In genomic region chr17:7456939-7457338, GRCm38 (mm10) we compare ENCODE assay signal across 27 mouse cellular contexts.
A peak's percentile ranks its signal among the peaks of the same experiment; 100 is the strongest.
DNase-seq lines count a peak whose midpoint lies in the region; ATAC-seq and TF ChIP-seq lines count a peak whose summit lies in the region.
"Had no signal": no experiment of that assay in that cellular context is flagged by ENCODE, and none has a peak within 500 bp of the region (broad histone marks: within the 10 kb centered on the region; RNA-seq: fewer than 3 reads in every experiment).

No protein-coding gene starts in this region.

- no peaks in the 10 kb centered on the region for H3K9me3 ChIP-seq in heart, embryonic 10.5 days
- no peaks in the 10 kb centered on the region for H3K9me3 ChIP-seq in embryonic facial prominence, embryonic 13.5 days
- H3K9me3 ChIP-seq in lung, postnatal 0 days (ENCODE audit: low read length), result no peaks in the 10 kb centered on the region
- H3K9me3 ChIP-seq: heart, embryonic 13.5 days; kidney, embryonic 15.5 days; liver, embryonic 13.5 days; neural tube, embryonic 15.5 days had no signal

- no peak for TF ChIP-seq EP300 in lung, postnatal 0 days (IDR thresholded peaks at IDR 0.05)

- H3K4me1 ChIP-seq in heart, embryonic 10.5 days, result peaks cover 6% of the 10 kb centered on the region; the same call in 1 of the 2 replicates
- H3K4me1 ChIP-seq in embryonic facial prominence, embryonic 13.5 days, result peaks cover 7% of the 10 kb centered on the region
- H3K4me1 ChIP-seq in lung, postnatal 0 days (ENCODE audit: insufficient read depth, low read depth, low read length), result no peaks in the 10 kb centered on the region
- H3K4me1 ChIP-seq in kidney, adult 2 months (ENCODE audit: control insufficient read depth, insufficient read depth, low read length), result no peaks in the 10 kb centered on the region
- H3K4me1 ChIP-seq: heart, embryonic 13.5 days; kidney, embryonic 15.5 days; liver, embryonic 13.5 days; neural tube, embryonic 15.5 days had no signal

- no peak for TF ChIP-seq CTCF in lung, postnatal 0 days (IDR thresholded peaks at IDR 0.05)
- TF ChIP-seq CTCF in kidney, adult 2 months (conservative IDR thresholded peaks at IDR 0.05; ENCODE audit: insufficient read depth, insufficient read length, low read depth, low read length), result no peak

- ATAC-seq in embryonic facial prominence, embryonic 13.5 days (ENCODE audit: insufficient number of reproducible peaks, insufficient read depth, low FRiP score, low TSS enrichment, low read depth), result peak; percentile 59; the same call in 1 of the 2 replicates
- no peak for ATAC-seq in lung, postnatal 0 days
- ATAC-seq: forebrain, embryonic 14.5 days; inflammation-experienced regulatory T-cells, adult 6 months had no signal

- no peak overlapping the region for H3K27ac ChIP-seq in heart, embryonic 10.5 days
- H3K27ac ChIP-seq in embryonic facial prominence, embryonic 13.5 days, result peak overlapping the region; percentile 52
- H3K27ac ChIP-seq in lung, postnatal 0 days (ENCODE audit: low read length), result no peak overlapping the region
- no peak overlapping the region for H3K27ac ChIP-seq in kidney, adult 2 months (ENCODE audit: insufficient read depth, low read depth, low read length)
- H3K27ac ChIP-seq: heart, embryonic 13.5 days; hindbrain, embryonic 14.5 days; kidney, embryonic 15.5 days; liver, embryonic 13.5 days; neural tube, embryonic 15.5 days; stomach, postnatal 0 days had no signal

- H3K27me3 ChIP-seq in heart, embryonic 10.5 days (ENCODE audit: insufficient read depth, poor library complexity, severe bottlenecking), result no peaks in the 10 kb centered on the region
- no peaks in the 10 kb centered on the region for H3K27me3 ChIP-seq in embryonic facial prominence, embryonic 13.5 days
- no peaks in the 10 kb centered on the region for H3K27me3 ChIP-seq in lung, postnatal 0 days (replicated peaks; ENCODE audit: insufficient read depth, low read length)
- H3K27me3 ChIP-seq in kidney, adult 2 months (replicated peaks; ENCODE audit: control insufficient read depth, insufficient read depth, low read length), result no peaks in the 10 kb centered on the region
- H3K27me3 ChIP-seq: heart, embryonic 13.5 days; kidney, embryonic 15.5 days; liver, embryonic 13.5 days; neural tube, embryonic 15.5 days had no signal

- H3K9ac ChIP-seq in embryonic facial prominence, embryonic 13.5 days, result no peak overlapping the region
- H3K9ac ChIP-seq in lung, postnatal 0 days (replicated peaks; ENCODE audit: low read depth), result no peak overlapping the region
- H3K9ac ChIP-seq: heart, embryonic 13.5 days; hindbrain, embryonic 14.5 days; kidney, embryonic 15.5 days; liver, embryonic 13.5 days; neural tube, embryonic 15.5 days had no signal

- peak; percentile 6 to 10 for DNase-seq in heart, adult 9 months (ENCODE audit: low spot score in 2 of 2)
- no peak for DNase-seq in heart, embryonic 10.5 days (ENCODE audit: low spot score)
- peak; percentile 63 for DNase-seq in gastrocnemius, postnatal 25 days
- no peak for DNase-seq in lung, postnatal 0 days (ENCODE audit: low spot score)
- DNase-seq in cerebellum, postnatal 36 days, result no peak
- DNase-seq in kidney, adult 2 months, result no peak
- DNase-seq: adrenal gland, postnatal 25 days; cerebellum, adult 11-12 months; cerebellum, adult 9-11 months; kidney, adult 11 months; kidney, postnatal 4 days; liver, embryonic 13.5 days; lung, adult 18-20 months; lung, postnatal 14 days; midbrain, embryonic 14.5 days; right cerebral cortex, postnatal 25 days; spleen, adult 18-20 months; thymus, adult 2 months; thymus, postnatal 36 days had no signal

- H3K4me3 ChIP-seq in heart, embryonic 10.5 days, result no peak overlapping the region
- H3K4me3 ChIP-seq in embryonic facial prominence, embryonic 13.5 days, result no peak overlapping the region
- no peak overlapping the region for H3K4me3 ChIP-seq in lung, postnatal 0 days (ENCODE audit: low read depth, low read length)
- no peak overlapping the region for H3K4me3 ChIP-seq in kidney, adult 2 months (ENCODE audit: insufficient read depth, low read depth, low read length)
- H3K4me3 ChIP-seq: heart, embryonic 13.5 days; kidney, embryonic 15.5 days; liver, embryonic 13.5 days; neural tube, embryonic 15.5 days had no signal

- no peak overlapping the region for H3K4me2 ChIP-seq in embryonic facial prominence, embryonic 13.5 days
- H3K4me2 ChIP-seq in lung, postnatal 0 days (replicated peaks; ENCODE audit: low read depth, low read length), result no peak overlapping the region
- H3K4me2 ChIP-seq: heart, embryonic 13.5 days; hindbrain, embryonic 14.5 days; kidney, embryonic 15.5 days; liver, embryonic 13.5 days; neural tube, embryonic 15.5 days had no signal

- H3K36me3 ChIP-seq in heart, embryonic 10.5 days, result no peaks in the 10 kb centered on the region
- no peaks in the 10 kb centered on the region for H3K36me3 ChIP-seq in embryonic facial prominence, embryonic 13.5 days
- H3K36me3 ChIP-seq in lung, postnatal 0 days (ENCODE audit: insufficient read depth, low read length), result no peaks in the 10 kb centered on the region
- H3K36me3 ChIP-seq in kidney, adult 2 months (ENCODE audit: control insufficient read depth, insufficient read depth, low read length), result no peaks in the 10 kb centered on the region
- H3K36me3 ChIP-seq: heart, embryonic 13.5 days; kidney, embryonic 15.5 days; liver, embryonic 13.5 days; neural tube, embryonic 15.5 days had no signal

- no peak for TF ChIP-seq POLR2A in kidney, adult 2 months (IDR thresholded peaks at IDR 0.05; ENCODE audit: low read depth, low read length)

- WGBS in heart, embryonic 10.5 days, result 85% methylated on average over 11 of the region's 11 CpGs
- 62% methylated on average over 11 of the region's 11 CpGs for WGBS in embryonic facial prominence, embryonic 13.5 days
- 75% methylated on average over 11 of the region's 11 CpGs for WGBS in lung, postnatal 0 days
- WGBS in kidney, adult 2 months, result 81% methylated on average over 11 of the region's 11 CpGs

Comparison
In these comparisons a context has a peak if more than half of its experiments do, and no peak if none do; other contexts are left out.
1. DNase-seq: peak in heart, adult 9 months (2 of 2) and gastrocnemius, postnatal 25 days (single experiment); none in heart, embryonic 10.5 days (single experiment), lung, postnatal 0 days (single experiment), cerebellum, postnatal 36 days (0 of 2) and kidney, adult 2 months (single experiment).